Mouse (Mus musculus): Measurements from ENCODE around the gene Pjvk. TPM values are rescaled to one million over a fixed set of nuclear protein-coding genes. Genes with fewer than 3 reads are reported as not detected.

The Pjvk gene
- polyA plus RNA-seq, 1 experiment from 2014 or later, result not detected

DNA sequence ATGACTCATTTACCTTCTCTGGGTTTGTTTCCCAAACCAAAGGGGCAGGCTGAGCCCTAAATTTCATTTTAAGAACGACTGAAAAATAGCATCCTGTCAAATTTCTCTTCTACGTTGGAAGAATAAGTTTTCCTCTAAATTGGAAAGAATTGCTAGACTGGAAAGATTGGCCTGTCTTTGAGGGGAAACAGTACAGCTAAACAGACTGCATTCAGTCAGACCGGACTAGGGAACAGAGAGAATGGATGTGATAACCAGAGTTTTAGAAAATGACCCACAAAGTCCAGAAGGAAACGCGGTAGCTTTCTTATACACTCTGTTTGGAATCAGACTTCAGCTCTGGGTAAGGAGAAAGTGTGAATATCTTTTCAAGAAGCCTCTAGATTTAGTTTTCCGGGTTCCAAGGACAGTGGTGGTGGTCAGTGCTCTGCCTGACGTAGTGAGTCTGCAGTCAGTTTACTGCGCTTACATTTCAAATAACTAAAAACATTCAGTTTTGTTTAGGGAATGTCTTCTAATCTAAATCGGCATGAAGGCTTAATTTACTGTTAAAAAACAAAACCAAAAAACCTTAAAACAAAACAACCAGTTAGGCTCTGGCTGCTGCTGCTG lies 24.0 kb downstream of the Pjvk start:
- peak overlapping the region; percentile 75; the same call in 1 of the 2 replicates for H3K27ac ChIP-seq
- no peaks in the 10 kb centered on the region for H3K27me3 ChIP-seq (replicated peaks)
- WGBS (ENCODE audit: insufficient replicate concordance), result 22% methylated on average over 9 of the region's 9 CpGs
- H3K4me2 ChIP-seq, result peak overlapping the region; percentile 77
- peak overlapping the region; percentile 68 for H3K9ac ChIP-seq
- no peaks in the 10 kb centered on the region for H3K36me3 ChIP-seq
- peak overlapping the region; percentile 55 for H3K4me3 ChIP-seq
- H3K9me3 ChIP-seq (replicated peaks), result no peaks in the 10 kb centered on the region
- peaks cover 52% of the 10 kb centered on the region for H3K4me1 ChIP-seq
- no peak for ATAC-seq

GRCm38 (mm10) chr2:76672966-76673392 lies 24.7 kb downstream of the Pjvk start, which contains the start of gene Fkbp7:
Fkbp7 (minus strand) TSS chr2:76673116.
- peak within 1 kb of the TSS; percentile 77 for H3K4me2 ChIP-seq
- H3K4me3 ChIP-seq, result peak within 1 kb of the TSS; percentile 55
- 0 out of 2 replicates have a peak, but pooled peaks cover 1% of the 10 kb centered on the region for H3K36me3 ChIP-seq
- H3K9ac ChIP-seq, result peak within 1 kb of the TSS; percentile 68
- WGBS (ENCODE audit: insufficient replicate concordance), result under 1% methylated on average over 17 of the region's 17 CpGs
- H3K27ac ChIP-seq, result peak within 1 kb of the TSS; percentile 75
- H3K27me3 ChIP-seq (replicated peaks), result no peaks in the 10 kb centered on the region
- H3K9me3 ChIP-seq (replicated peaks), result no peaks in the 10 kb centered on the region
- H3K4me1 ChIP-seq, result peaks cover 54% of the 10 kb centered on the region
- peak; percentile 90 for ATAC-seq

GRCm38 (mm10) chr2:76673472-76674081 lies 25.3 kb downstream of the Pjvk start:
- Histone ChIP-seq H3K4me2 (peak overlapping the region; percentile 77), H3K4me1 (peaks cover 54% of the 10 kb centered on the region), H3K36me3 (peaks cover 7% of the 10 kb centered on the region; the same call in 1 of the 2 replicates), H3K27ac (peak overlapping the region; percentile 75), H3K9me3 (replicated peaks) (no peaks in the 10 kb centered on the region), H3K4me3 (peak overlapping the region; percentile 55), H3K9ac (peak overlapping the region; percentile 68), H3K27me3 (replicated peaks) (no peaks in the 10 kb centered on the region)
- peak; percentile 36; the same call in 1 of the 2 replicates for ATAC-seq
- 26% methylated on average over 7 of the region's 7 CpGs for WGBS (ENCODE audit: insufficient replicate concordance)

- Histone ChIP-seq H3K36me3 (peaks cover 12% of the 10 kb centered on the region; the same call in 1 of the 2 replicates), H3K4me2 (peak within 1 kb of the TSS; percentile 75), H3K9me3 (replicated peaks) (no peaks in the 10 kb centered on the region), H3K27ac (peak within 1 kb of the TSS; percentile 79), H3K4me3 (peak within 1 kb of the TSS; percentile 86), H3K4me1 (peaks cover 54% of the 10 kb centered on the region), H3K27me3 (replicated peaks) (no peaks in the 10 kb centered on the region), H3K9ac (peak within 1 kb of the TSS; percentile 79)
- ATAC-seq, result peak; percentile 71
- 3% methylated on average over 48 of the region's 52 CpGs for WGBS (ENCODE audit: insufficient replicate concordance)
These were observed 26.6 kb downstream of the Pjvk start, which contains the start of gene Plekha3 for GRCm38 (mm10) chr2:76674725-76675427. Plekha3 (plus strand) TSS chr2:76675281.

DNA sequence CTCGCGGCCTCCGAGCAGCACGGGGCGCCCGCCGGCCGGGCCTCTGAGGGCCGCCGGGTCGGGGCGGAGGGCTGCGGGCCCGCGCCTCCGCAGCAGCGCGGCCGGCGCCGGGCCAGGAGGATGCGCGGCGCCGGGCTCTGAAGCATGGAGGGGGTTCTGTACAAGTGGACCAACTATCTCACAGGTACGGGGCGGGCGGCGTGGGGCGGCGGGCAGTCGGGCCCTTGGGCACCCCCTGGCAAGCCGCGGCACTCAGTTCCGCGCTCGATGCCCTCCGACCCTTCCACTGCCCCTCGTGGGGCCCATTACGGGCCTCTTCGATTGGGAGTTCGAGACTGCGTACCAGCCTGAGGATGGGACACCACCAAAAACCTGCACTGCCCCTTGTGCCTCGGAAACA lies 27.2 kb downstream of the Pjvk start:
- peak overlapping the region; percentile 75 for H3K4me2 ChIP-seq
- peaks cover 54% of the 10 kb centered on the region for H3K4me1 ChIP-seq
- H3K36me3 ChIP-seq, result peaks cover 18% of the 10 kb centered on the region
- H3K4me3 ChIP-seq, result peak overlapping the region; percentile 86
- H3K27me3 ChIP-seq (replicated peaks), result no peaks in the 10 kb centered on the region
- peak; percentile 57 for ATAC-seq
- H3K27ac ChIP-seq, result peak overlapping the region; percentile 79
- H3K9ac ChIP-seq, result peak overlapping the region; percentile 79
- H3K9me3 ChIP-seq (replicated peaks), result no peaks in the 10 kb centered on the region
- 3% methylated on average over 33 of the region's 44 CpGs for WGBS (ENCODE audit: insufficient replicate concordance)

- ATAC-seq, result no peak
- Histone ChIP-seq H3K27me3 (replicated peaks) (no peaks in the 10 kb centered on the region), H3K36me3 (peaks cover 23% of the 10 kb centered on the region), H3K4me2 (peak overlapping the region; percentile 75), H3K27ac (no peak overlapping the region), H3K4me1 (peaks cover 54% of the 10 kb centered on the region), H3K4me3 (peak overlapping the region; percentile 86), H3K9me3 (replicated peaks) (no peaks in the 10 kb centered on the region), H3K9ac (peak overlapping the region; percentile 79)
- 12% methylated on average over 4 of the region's 4 CpGs for WGBS (ENCODE audit: insufficient replicate concordance)
These were observed 27.7 kb downstream of the Pjvk start for GRCm38 (mm10) chr2:76675949-76676348.

- WGBS (ENCODE audit: insufficient replicate concordance), result 71% methylated on average over 13 of the region's 13 CpGs
- no peaks in the 10 kb centered on the region for H3K9me3 ChIP-seq (replicated peaks)
- no peak overlapping the region for H3K27ac ChIP-seq
- peak overlapping the region; percentile 50 for H3K9ac ChIP-seq
- peak overlapping the region; percentile 75 for H3K4me2 ChIP-seq
- peaks cover 29% of the 10 kb centered on the region for H3K36me3 ChIP-seq
- ATAC-seq, result no peak
- peak overlapping the region; percentile 86 for H3K4me3 ChIP-seq
- H3K27me3 ChIP-seq (replicated peaks), result no peaks in the 10 kb centered on the region
- peaks cover 53% of the 10 kb centered on the region for H3K4me1 ChIP-seq
These were observed 28.3 kb downstream of the Pjvk start for GRCm38 (mm10) chr2:76676401-76677226.

- Histone ChIP-seq H3K4me2 (no peak overlapping the region), H3K4me3 (no peak overlapping the region), H3K9ac (no peak overlapping the region), H3K4me1 (peaks cover 2% of the 10 kb centered on the region; the same call in 1 of the 2 replicates), H3K27me3 (replicated peaks) (no peaks in the 10 kb centered on the region), H3K27ac (no peak overlapping the region), H3K9me3 (replicated peaks) (no peaks in the 10 kb centered on the region), H3K36me3 (peaks cover 82% of the 10 kb centered on the region)
- no peak for ATAC-seq
- WGBS (ENCODE audit: insufficient replicate concordance), result 84% methylated on average over 8 of the region's 8 CpGs
These were observed 34.0 kb downstream of the Pjvk start for GRCm38 (mm10) chr2:76682301-76682700.

GRCm38 (mm10) chr2:76686986-76687385 lies 38.7 kb downstream of the Pjvk start:
- Histone ChIP-seq H3K9me3 (replicated peaks) (no peaks in the 10 kb centered on the region), H3K4me3 (no peak overlapping the region), H3K36me3 (peaks cover 87% of the 10 kb centered on the region), H3K9ac (no peak overlapping the region), H3K27ac (no peak overlapping the region), H3K27me3 (replicated peaks) (no peaks in the 10 kb centered on the region), H3K4me2 (no peak overlapping the region), H3K4me1 (peaks cover 9% of the 10 kb centered on the region; the same call in 1 of the 2 replicates)
- 95% methylated on average over 3 of the region's 3 CpGs for WGBS (ENCODE audit: insufficient replicate concordance)
- ATAC-seq, result no peak

DNA sequence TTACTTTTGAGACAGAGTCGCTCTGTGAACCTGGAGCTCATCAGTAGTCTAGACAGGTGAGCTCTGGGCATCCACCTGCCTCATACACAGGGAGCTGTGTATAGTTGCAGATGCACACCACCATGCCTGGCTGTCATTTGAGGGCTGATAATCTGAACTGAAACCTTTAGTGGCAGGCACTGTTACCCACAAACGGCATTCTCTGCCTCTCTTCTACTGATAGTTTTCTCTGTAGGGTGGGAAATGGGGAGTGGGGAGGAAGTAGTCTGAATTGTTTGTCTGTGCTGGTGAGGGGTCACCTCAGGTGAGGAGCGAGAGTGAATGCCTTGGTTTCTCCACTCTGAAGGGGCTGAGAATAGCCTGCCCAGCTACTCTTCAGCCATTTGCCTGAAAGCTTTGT lies 39.3 kb downstream of the Pjvk start:
- ATAC-seq, result no peak
- H3K36me3 ChIP-seq, result peaks cover 87% of the 10 kb centered on the region
- no peaks in the 10 kb centered on the region for H3K27me3 ChIP-seq (replicated peaks)
- H3K9me3 ChIP-seq (replicated peaks), result no peaks in the 10 kb centered on the region
- WGBS (ENCODE audit: insufficient replicate concordance), result 68% methylated on average over 3 of the region's 3 CpGs
- no peak overlapping the region for H3K4me3 ChIP-seq
- H3K27ac ChIP-seq, result no peak overlapping the region
- H3K9ac ChIP-seq, result no peak overlapping the region
- H3K4me2 ChIP-seq, result no peak overlapping the region
- H3K4me1 ChIP-seq, result peaks cover 9% of the 10 kb centered on the region; the same call in 1 of the 2 replicates

GRCm38 (mm10) chr2:76688162-76688561 lies 39.9 kb downstream of the Pjvk start:
- Histone ChIP-seq H3K36me3 (peaks cover 87% of the 10 kb centered on the region), H3K4me3 (no peak overlapping the region), H3K27me3 (replicated peaks) (no peaks in the 10 kb centered on the region), H3K4me2 (no peak overlapping the region), H3K9ac (no peak overlapping the region), H3K9me3 (replicated peaks) (no peaks in the 10 kb centered on the region), H3K27ac (no peak overlapping the region), H3K4me1 (peaks cover 9% of the 10 kb centered on the region; the same call in 1 of the 2 replicates)
- WGBS (ENCODE audit: insufficient replicate concordance), result 42% methylated on average over 7 of the region's 7 CpGs
- ATAC-seq, result peak; percentile 44; the same call in 1 of the 2 replicates

Data from liver, embryonic 12.5 days (tissue).